Mouse (Mus musculus): ENCODE results near the gene Mob3b.

Gene Mob3b

DNA sequence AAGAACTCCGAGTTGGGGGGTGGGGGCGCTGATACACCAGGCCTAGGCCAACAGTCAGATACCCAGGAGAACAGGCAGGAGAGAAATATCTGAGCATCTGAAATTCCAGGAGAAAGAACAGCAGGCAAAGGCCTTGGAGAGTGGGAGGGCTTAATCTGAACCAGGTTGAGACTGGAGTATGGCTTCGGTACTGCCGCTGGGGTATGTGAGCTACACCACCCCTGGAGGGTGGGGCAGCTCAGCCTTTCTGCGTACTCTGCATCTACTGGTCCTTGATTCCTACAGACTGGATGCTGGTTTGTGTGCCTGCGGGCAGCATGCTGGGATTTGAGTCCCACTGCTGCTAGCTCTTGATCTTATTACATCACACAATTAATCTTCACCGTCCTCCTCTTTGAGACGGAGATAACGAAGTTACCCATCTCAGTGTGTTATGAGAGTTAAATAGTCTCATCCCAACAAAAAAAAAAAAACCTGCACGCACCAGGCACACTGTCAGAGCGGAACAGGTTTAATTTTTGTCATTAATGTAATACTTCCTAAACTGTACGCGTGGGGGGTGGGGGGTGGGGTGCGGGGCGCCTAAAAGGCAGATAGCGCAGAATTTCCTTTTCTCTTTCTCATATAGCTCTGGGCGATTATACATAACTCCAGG lies 57.9 kb downstream of the Mob3b start:
- CTCF ChIA-PET = interaction anchor here in 2 of 4 experiments (1.5 to 2.0 kb wide), 2 partner anchors 58 to 139 kb away, joined by 4 to 5 read pairs; partner anchors contain the start of gene Mob3b (in 1 of the 2)
- POLR2A ChIA-PET = interaction anchor here in 3 of 4 experiments (0.6 to 4.9 kb wide), 10 partner anchors 13 to 103 kb away, joined by 3 to 26 read pairs (median 4); partner anchors contain the start of gene Mob3b (in 1 of the 3)

DNA sequence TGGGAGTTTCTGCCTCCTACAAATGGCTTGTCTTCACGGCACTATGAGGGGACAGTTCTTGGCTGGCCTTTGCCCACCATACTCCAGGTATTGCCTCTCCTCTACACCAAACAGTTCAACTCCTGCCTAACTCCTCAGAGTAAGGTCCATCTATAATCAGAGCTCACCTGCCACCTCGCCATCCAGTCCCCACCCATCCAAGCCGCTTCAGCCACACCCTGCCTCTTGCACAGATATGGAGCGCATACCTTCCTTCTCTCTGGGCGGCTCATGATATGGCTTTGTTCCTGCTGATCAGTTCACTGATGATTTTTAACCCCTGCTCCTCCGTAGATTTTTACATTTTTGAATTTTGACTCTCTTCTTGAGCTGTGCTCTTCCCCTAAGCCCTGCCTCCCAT lies 58.7 kb downstream of the Mob3b start:
- ChIA-PET CTCF (interaction anchor here in 1 of 4 experiments (0.6 kb wide), 1 partner anchor 176 kb away, joined by 3 read pairs; no protein-coding TSS in a partner anchor), POLR2A (interaction anchor here in 2 of 4 experiments (1.3 to 1.8 kb wide), 3 partner anchors 16 to 102 kb away, joined by 3 to 9 read pairs (median 6); no protein-coding TSS in a partner anchor)

GRCm38 (mm10) chr4:35096226-35097175 lies 60.8 kb downstream of the Mob3b start:
- POLR2A ChIA-PET = interaction anchor here in 3 of 4 experiments (0.6 to 1.8 kb wide), 3 partner anchors 9 to 27 kb away, joined by 3 to 4 read pairs (median 4); no protein-coding TSS in a partner anchor
- CTCF ChIA-PET = no interaction called here

- ChIA-PET POLR2A (no interaction called here), CTCF (no interaction called here)
Measured at GRCm38 (mm10) chr4:35092457-35092856, 64.8 kb downstream of the Mob3b start.

DNA sequence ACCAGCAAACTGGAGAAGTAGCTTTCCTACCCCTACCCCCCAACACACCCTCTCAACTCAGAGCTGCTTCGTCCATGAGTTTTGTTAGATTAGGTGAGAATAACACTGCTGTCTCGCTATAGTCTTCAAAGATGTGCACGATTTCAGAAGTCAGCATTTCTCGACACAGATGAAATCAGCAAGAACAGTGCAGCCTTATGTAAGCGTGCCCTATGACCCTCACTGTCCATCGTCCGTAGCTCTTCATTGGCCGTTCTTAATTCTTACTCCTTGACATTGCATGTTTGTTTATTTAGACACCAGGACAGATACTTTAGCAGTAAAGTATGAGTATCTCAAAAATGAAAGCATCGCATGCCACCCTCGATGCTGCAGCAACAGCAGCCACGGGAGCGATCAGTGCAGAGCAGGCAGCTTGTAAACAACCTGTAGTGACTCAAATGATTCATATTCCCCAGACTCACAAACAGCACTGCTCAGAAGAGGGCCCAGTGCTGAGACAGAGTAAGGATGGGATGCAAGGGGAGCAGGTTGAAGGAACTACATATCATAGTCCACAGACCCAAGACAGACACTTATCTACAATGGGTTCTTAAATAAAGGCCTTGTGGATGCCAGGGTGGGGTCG lies 66.0 kb downstream of the Mob3b start:
- ChIA-PET POLR2A (interaction anchor here in 1 of 4 experiments (0.9 kb wide), 1 partner anchor 27 kb away, joined by 3 read pairs; no protein-coding TSS in a partner anchor), CTCF (no interaction called here)

GRCm38 (mm10) chr4:35089321-35090316 lies 67.7 kb downstream of the Mob3b start:
- POLR2A ChIA-PET = interaction anchor here in 1 of 4 experiments (0.9 kb wide), 1 partner anchor 25 kb away, joined by 3 read pairs; no protein-coding TSS in a partner anchor
- CTCF ChIA-PET = no interaction called here

GRCm38 (mm10) chr4:35086067-35086700 lies 71.1 kb downstream of the Mob3b start:
- POLR2A ChIA-PET = interaction anchor here in 1 of 4 experiments (1.6 kb wide), 1 partner anchor 10 kb away, joined by 4 read pairs; no protein-coding TSS in a partner anchor
- CTCF ChIA-PET = no interaction called here

DNA sequence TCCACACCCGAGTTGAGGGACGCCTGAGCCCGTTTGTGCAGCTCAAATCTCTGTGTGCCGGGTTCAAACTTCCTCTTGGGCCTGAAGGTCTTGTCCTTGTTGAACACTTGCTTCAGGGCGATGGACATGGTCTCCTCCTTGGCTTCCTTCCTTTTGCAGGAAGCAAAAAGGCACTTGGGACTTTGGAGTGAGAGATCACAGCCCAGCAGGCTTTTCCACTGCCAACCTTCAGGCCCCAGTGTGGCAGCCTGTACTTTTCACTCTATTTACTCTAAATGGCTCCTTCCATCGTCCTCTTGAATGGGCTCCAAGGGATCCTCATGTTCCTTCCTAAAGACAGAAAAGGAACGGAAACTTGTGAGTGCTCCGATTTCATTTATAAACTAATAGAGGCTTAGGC lies 73.2 kb downstream of the Mob3b start:
- POLR2A ChIA-PET = interaction anchor here in 1 of 4 experiments (0.9 kb wide), 1 partner anchor 15 kb away, joined by 4 read pairs; no protein-coding TSS in a partner anchor
- CTCF ChIA-PET = no interaction called here

DNA sequence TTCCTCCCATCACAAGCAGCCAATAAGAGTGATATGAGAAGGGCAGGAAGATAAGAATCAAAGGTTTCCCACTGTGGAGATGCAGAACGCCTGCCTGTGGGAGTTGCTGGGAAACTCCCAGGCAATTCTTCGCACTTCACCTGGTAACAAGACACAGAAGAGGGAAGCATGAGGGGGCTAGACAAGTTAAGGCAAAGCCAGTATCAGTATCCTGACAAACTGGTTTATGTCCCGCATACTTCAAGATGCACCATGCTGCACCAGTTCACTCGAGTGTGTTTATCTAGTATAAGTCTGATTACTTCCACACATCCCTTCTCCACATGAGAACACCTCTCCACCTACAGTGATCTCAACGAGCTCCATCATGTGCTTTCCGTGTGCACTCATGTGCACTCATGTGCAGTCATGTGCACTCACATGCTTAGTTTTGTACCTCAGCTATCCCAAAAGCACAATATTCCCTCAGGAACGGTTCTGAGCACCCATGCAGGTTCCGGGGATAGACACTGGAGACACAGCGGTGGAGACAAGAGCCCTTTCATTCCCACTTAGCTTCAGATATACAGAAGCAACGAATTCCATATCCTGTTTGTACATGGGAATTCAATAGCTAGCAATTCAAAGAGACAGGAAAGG lies 74.7 kb downstream of the Mob3b start:
- ChIA-PET CTCF (no interaction called here), POLR2A (interaction anchor here in 1 of 4 experiments (1.1 kb wide), 2 partner anchors 14 to 17 kb away, joined by 3 read pairs; no protein-coding TSS in a partner anchor)

DNA sequence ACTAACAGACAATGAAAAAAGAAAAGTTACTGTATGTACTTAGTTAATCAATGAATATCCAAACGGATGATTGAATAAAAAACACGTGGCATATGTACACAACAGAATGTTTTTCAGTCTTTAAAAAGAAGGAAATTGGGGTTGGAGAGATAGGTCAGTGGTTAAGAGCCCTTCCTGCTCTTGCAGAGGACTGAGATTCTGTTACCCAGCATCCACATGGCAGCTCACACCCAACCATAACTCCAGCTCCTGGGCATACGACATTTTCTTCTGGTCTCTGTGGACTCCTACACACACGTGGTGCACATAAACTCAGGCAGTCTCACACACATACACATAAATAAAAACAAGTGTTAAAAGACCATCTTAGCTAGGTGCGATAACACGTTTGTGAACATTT lies 77.0 kb downstream of the Mob3b start:
- POLR2A ChIA-PET = no interaction called here
- CTCF ChIA-PET = no interaction called here

- ChIA-PET CTCF (interaction anchor here in 1 of 4 experiments (0.5 kb wide), 1 partner anchor 367 kb away, joined by 4 read pairs; no protein-coding TSS in a partner anchor), POLR2A (interaction anchor here in 1 of 4 experiments (1.2 to 1.5 kb wide), 2 partner anchors 14 to 35 kb away, joined by 3 read pairs; no protein-coding TSS in a partner anchor)
Measured at GRCm38 (mm10) chr4:35068739-35069138, 88.5 kb downstream of the Mob3b start.

- POLR2A ChIA-PET = interaction anchor here in 1 of 4 experiments (0.6 kb wide), 1 partner anchor 71 kb away, joined by 3 read pairs; no protein-coding TSS in a partner anchor
- CTCF ChIA-PET = interaction anchor here in 1 of 4 experiments (0.6 kb wide), 1 partner anchor 81 kb away, joined by 6 read pairs; no protein-coding TSS in a partner anchor
Measured at GRCm38 (mm10) chr4:35066163-35066562, 91.1 kb downstream of the Mob3b start.

DNA sequence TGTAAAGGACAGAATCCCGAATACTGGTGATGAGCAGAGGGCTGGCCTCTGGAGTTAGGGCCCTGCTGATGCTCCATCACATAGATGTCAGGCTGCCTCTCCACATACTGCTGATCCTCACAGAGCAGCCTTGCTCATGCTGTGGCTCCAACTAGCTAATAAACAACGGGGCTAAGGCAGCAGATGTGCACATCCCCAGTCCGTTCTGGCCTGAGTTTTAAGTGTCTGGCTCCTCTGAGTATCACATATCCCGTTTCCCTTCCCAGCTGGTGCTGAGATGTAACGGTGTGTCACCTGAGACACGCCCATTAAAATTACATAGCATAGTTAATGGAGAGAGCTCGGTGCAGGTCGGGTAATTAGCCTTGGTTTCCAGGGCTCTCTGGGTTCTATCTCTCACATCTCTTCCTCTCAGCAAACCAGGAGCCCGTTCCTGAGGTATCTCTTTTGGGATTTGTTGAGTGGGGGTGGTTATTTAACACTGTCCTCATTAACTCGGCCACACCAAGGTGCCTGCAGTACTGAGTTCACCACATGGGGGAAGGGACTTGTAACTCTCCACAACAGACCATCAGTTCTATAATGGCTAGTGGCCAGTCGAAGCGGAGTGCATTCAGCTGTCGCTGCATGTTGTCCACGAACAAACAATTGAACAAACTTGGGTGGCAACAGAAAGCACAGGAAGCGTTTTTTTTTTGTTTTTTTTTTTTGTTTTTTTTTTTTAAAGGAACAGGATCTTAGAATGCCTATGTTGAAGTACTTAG lies 92.0 kb downstream of the Mob3b start:
- ChIA-PET POLR2A (interaction anchor here in 3 of 4 experiments (0.5 to 1.3 kb wide), 5 partner anchors 9 to 70 kb away, joined by 3 to 6 read pairs (median 3); no protein-coding TSS in a partner anchor), CTCF (interaction anchor here in 1 of 4 experiments (0.6 kb wide), 1 partner anchor 82 kb away, joined by 6 read pairs; no protein-coding TSS in a partner anchor)

DNA sequence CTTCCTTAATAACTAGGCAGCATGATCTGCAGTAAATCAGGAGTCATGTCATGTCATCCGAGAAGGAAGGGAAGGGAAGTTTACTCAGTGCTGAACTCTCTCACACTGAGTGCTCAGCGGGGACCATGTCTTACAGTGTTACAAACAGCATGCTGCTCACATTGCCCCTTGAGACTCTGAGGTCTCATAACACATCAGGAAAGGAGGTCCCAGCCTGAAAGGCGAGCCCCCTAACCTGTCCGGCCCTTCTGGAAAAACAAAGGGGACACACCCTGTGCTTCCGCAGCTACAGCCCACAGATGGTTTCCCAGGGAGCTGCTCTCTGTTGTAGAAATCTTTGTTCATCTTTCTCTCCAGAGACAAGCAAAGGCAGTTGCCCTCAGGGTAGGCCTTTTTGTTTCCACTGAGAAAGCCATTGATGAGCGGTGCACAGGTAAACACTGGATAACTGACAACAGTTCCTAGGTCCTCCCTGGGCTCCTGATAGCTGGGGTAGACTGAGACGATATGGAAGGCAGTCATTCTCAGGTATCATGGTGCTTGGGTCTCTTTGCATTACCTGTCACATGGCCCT lies 94.1 kb downstream of the Mob3b start:
- CTCF ChIA-PET = interaction anchor here in 2 of 4 experiments (0.6 kb wide), 2 partner anchors 427 to 445 kb away, joined by 3 to 5 read pairs; no protein-coding TSS in a partner anchor
- POLR2A ChIA-PET = interaction anchor here in 1 of 4 experiments (1.5 kb wide), 1 partner anchor 13 kb away, joined by 5 read pairs; no protein-coding TSS in a partner anchor

DNA sequence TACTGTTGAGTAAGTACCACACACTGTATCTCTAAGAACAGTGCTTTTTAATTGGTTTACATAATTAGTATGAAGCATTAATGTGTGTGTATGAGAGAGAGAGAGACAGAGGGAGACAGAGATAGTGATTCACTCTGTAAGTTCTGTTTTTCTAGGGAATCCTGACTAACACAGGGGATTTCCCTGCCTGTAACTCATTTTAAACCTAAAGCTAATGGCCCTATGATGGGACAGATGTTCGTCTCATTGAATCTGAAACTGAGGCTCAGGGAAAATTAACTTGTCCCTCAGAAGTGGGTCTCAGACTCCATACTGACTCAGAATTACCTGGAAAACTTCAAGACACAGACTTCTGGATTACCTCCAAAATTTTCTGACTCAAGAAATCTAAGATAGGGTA lies 96.3 kb downstream of the Mob3b start:
- CTCF ChIA-PET = no interaction called here
- POLR2A ChIA-PET = interaction anchor here in 3 of 4 experiments (0.6 to 1.0 kb wide), 4 partner anchors 9 to 41 kb away, joined by 3 to 4 read pairs (median 3); no protein-coding TSS in a partner anchor
